Mouse (Mus musculus) embryonic fibroblast, embryonic 13.5 days (primary cell): ENCODE data around the gene Rhox3g.
"Not testable (repeated sequence)": the region's sequence is repeated elsewhere in the genome, so short reads cannot be mapped to it uniquely, and the experiment has no call there.

Experiments used
- CTCF ChIP-seq: IDR thresholded peaks from 2 replicates; pipeline ENCODE4 v1.5.1; 2011; ENCODE audit warnings: mild to moderate bottlenecking, control low read depth, low read length, moderate library complexity, borderline replicate concordance; ENCODE audit not compliant: insufficient read depth
- POLR2A ChIP-seq: IDR thresholded peaks from 2 replicates; pipeline ENCODE4 v1.6.1; 2011; ENCODE audit warnings: low read depth, mild to moderate bottlenecking, control low read depth, low read length, moderate library complexity

GRCm38 (mm10) chrX:37628512-37628911 lies at the start of gene Rhox3g:
- not testable (repeated sequence) for TF ChIP-seq CTCF, POLR2A
